Mouse (Mus musculus) neural tube, embryonic 11.5 days (tissue): ENCODE measurements at regions not wholly inside any gene's neighbourhood (a gene's known extent, or its start where the extent isn't known, plus 50 kb on each side); places are given as distances from the start of the nearest gene placed in this dataset.
"Not testable (repeated sequence)": the region's sequence is repeated elsewhere in the genome, so short reads cannot be mapped to it uniquely, and the experiment has no call there.

Experiments
- ATAC-seq: fragments of 200-750 bp; cut with Nextera tagmentation; 2 replicates; pipeline ENCODE4 v1.8.0; 2017; ENCODE audit warnings: moderate number of reproducible peaks, mild to moderate bottlenecking, moderate TSS enrichment, moderate library complexity; ENCODE audit not compliant: insufficient read depth, low FRiP score, low TSS enrichment
- DNase-seq: peaks from one replicate; pipeline ENCODE4 v3.0.0-alpha.2; 2015; ENCODE audit warnings: low spot score
- H3K27ac ChIP-seq: fragments of 300-500 bp; sonication (generic); 2 replicates; pipeline ENCODE4 v1.5.1; 2014; ENCODE audit warnings: low read depth, mild to moderate bottlenecking, low read length
- H3K27me3 ChIP-seq: fragments of 300-500 bp; sonication (generic); 2 replicates; pipeline ENCODE4 v1.6.1; 2014; ENCODE audit warnings: mild to moderate bottlenecking, low read length, mixed read lengths; ENCODE audit not compliant: control insufficient read depth, insufficient read depth
- H3K36me3 ChIP-seq: fragments of 300-500 bp; sonication (generic); 2 replicates; pipeline ENCODE4 v1.6.1; 2014; ENCODE audit warnings: mild to moderate bottlenecking, low read length, moderate library complexity, mixed read lengths; ENCODE audit not compliant: control insufficient read depth, insufficient read depth
- H3K4me1 ChIP-seq: fragments of 300-500 bp; sonication (generic); 2 replicates; pipeline ENCODE4 v1.6.1; 2014; ENCODE audit warnings: low read length, mixed read lengths; ENCODE audit not compliant: control insufficient read depth, insufficient read depth
- H3K4me2 ChIP-seq: fragments of 300-500 bp; sonication (generic); 2 replicates; pipeline ENCODE4 v1.6.1; 2014; ENCODE audit warnings: low read depth, mild to moderate bottlenecking, moderate library complexity
- H3K4me3 ChIP-seq: fragments of 300-500 bp; sonication (generic); 2 replicates; pipeline ENCODE4 v1.5.1; 2014; ENCODE audit warnings: low read depth, low read length
- H3K9ac ChIP-seq: fragments of 300-500 bp; sonication (generic); 2 replicates; pipeline ENCODE4 v1.6.1; 2014; ENCODE audit warnings: mild to moderate bottlenecking, low read length
- H3K9me3 ChIP-seq: fragments of 300-500 bp; sonication (generic); 2 replicates; pipeline ENCODE4 v1.6.1; 2016; ENCODE audit warnings: low read length; ENCODE audit not compliant: control insufficient read depth
- WGBS: fragments of 180-500 bp; shearing (Covaris S2); extraction: QIAGEN DNeasy Blood & Tissue Kit; methylation state at CpG from one replicate; pipeline ENCODE4 v1.1.7; 2014; 5-methylcytosine and 5-hydroxymethylcytosine counted together

- H3K4me2 ChIP-seq, DNase-seq, H3K27ac ChIP-seq, H3K36me3 ChIP-seq, H3K4me3 ChIP-seq, H3K4me1 ChIP-seq, ATAC-seq, H3K9me3 ChIP-seq, H3K27me3 ChIP-seq, H3K9ac ChIP-seq: not testable (repeated sequence)
- WGBS: no CpG with 5 or more reads among the region's 1 CpGs
These were observed 229.4 kb upstream of the Olfr1507 start for GRCm38 (mm10) chr14:52724988-52725387.

- Histone ChIP-seq H3K9me3 (no peaks in the 10 kb centered on the region), H3K9ac (no peak overlapping the region), H3K4me1 (no peaks in the 10 kb centered on the region), H3K27ac (no peak overlapping the region), H3K4me3 (no peak overlapping the region), H3K27me3 (no peaks in the 10 kb centered on the region), H3K36me3 (no peaks in the 10 kb centered on the region), H3K4me2 (no peak overlapping the region)
- whole genome bisulfite sequencing: 88% methylated on average over 9 of the region's 9 CpGs
- no peak for DNase-seq
- no peak for ATAC-seq
These were observed 225.1 kb upstream of the Olfr1507 start for GRCm38 (mm10) chr14:52720640-52721039.

GRCm38 (mm10) chr14:52700851-52701250 is 205.3 kb upstream of the Olfr1507 start:
- WGBS: 72% methylated on average over 1 of the region's 1 CpGs

GRCm38 (mm10) chr14:52683636-52684035 is 188.1 kb upstream of the Olfr1507 start:
- not testable (repeated sequence) for H3K27me3 ChIP-seq, H3K4me1 ChIP-seq, DNase-seq, H3K36me3 ChIP-seq, H3K27ac ChIP-seq, H3K4me3 ChIP-seq, H3K9ac ChIP-seq, H3K9me3 ChIP-seq, H3K4me2 ChIP-seq, ATAC-seq
- WGBS: no CpG with 5 or more reads among the region's 1 CpGs

More at GRCm38 (mm10) chr14:52700851-52701250, 205.3 kb upstream of the Olfr1507 start:
- not testable (repeated sequence) for H3K9ac ChIP-seq, H3K36me3 ChIP-seq, H3K4me3 ChIP-seq, H3K27me3 ChIP-seq, DNase-seq, ATAC-seq, H3K9me3 ChIP-seq, H3K27ac ChIP-seq, H3K4me2 ChIP-seq, H3K4me1 ChIP-seq

- no peaks in the 10 kb centered on the region for H3K4me1 ChIP-seq
- 68% methylated on average over 6 of the region's 6 CpGs for WGBS
- H3K27ac ChIP-seq: no peak overlapping the region
- no peak overlapping the region for H3K9ac ChIP-seq
- no peaks in the 10 kb centered on the region for H3K27me3 ChIP-seq
- DNase-seq (no peak), ATAC-seq (no peak)
- H3K9me3 ChIP-seq: no peaks in the 10 kb centered on the region
- no peak overlapping the region for H3K4me3 ChIP-seq
- H3K4me2 ChIP-seq: no peak overlapping the region
- H3K36me3 ChIP-seq: no peaks in the 10 kb centered on the region
These were observed 158.8 kb upstream of the Olfr1507 start for GRCm38 (mm10) chr14:52654355-52654754.

DNA sequence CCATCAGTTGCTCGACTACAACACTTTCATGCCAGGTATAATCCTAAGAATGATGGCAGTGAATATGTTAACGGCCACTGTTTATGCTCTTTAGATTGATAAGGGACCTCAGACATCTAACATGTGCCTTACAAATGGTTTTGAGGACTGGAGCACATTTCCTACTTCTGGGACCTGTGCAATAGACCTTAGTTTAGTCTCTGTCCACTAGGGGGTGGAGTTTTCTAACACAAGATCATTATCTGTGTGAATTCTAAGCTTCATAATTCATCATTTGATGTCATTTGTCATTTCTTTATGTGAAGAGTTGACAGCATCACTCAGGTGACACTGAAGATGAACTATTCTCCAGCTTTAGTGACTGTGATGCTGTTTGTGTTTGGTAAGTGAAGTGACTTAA is 142.6 kb upstream of the Olfr1507 start:
- Histone ChIP-seq H3K4me1 (no peaks in the 10 kb centered on the region), H3K27me3 (no peaks in the 10 kb centered on the region), H3K27ac (no peak overlapping the region), H3K9me3 (peaks cover 2% of the 10 kb centered on the region; the same call in 1 of the 2 replicates), H3K9ac (no peak overlapping the region), H3K36me3 (no peaks in the 10 kb centered on the region), H3K4me2 (no peak overlapping the region), H3K4me3 (no peak overlapping the region)
- DNase-seq (no peak), ATAC-seq (no peak)
- WGBS: 87% methylated on average over 2 of the region's 2 CpGs

DNA sequence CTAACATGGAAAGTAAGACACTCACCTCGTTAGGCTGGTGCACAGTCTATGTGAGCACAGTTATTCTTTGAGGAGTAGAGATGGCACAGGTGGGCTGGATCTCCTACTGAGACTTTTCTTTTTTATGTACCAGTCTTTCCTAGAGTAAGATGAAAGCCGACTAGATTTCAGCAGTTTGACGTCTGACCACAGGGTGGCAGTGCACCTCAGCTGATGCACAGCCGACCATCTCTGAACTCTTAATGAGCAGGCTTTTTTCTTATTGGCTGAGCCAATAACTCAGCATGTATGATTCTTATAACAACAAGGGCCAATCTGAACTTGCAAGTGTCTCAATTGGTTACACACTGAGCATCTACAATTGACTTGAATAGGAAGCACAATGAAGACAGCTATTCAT is 126.6 kb upstream of the Olfr1507 start:
- Histone ChIP-seq H3K27me3 (no peaks in the 10 kb centered on the region), H3K4me3 (no peak overlapping the region), H3K9me3 (no peaks in the 10 kb centered on the region), H3K36me3 (no peaks in the 10 kb centered on the region), H3K27ac (no peak overlapping the region), H3K9ac (no peak overlapping the region), H3K4me2 (no peak overlapping the region), H3K4me1 (no peaks in the 10 kb centered on the region)
- ATAC-seq (no peak), DNase-seq (no peak)
- 30% methylated on average over 4 of the region's 4 CpGs for WGBS

DNA sequence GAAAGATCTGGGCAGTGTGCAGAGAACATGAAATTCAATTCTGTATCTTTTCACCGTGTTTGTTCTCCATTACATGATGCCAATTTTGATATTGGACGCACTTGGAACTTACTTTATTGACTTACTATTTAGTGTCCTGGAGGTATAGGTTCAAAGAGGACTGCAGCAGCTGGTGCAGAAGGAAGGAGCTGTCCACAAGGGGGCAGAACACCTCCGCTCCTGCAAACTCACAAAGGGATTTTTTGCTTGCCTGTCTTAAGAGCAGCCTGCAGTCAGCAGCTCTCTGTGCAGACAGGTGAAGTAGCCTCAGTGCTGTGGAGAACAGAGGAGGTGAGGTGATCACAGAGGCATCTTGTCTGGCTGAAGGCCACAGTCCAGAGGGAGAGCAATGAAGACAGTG is 84.8 kb upstream of the Olfr1507 start:
- DNase-seq (no peak), ATAC-seq (no peak)
- Histone ChIP-seq H3K9me3 (no peaks in the 10 kb centered on the region), H3K4me3 (no peak overlapping the region), H3K27me3 (no peaks in the 10 kb centered on the region), H3K36me3 (no peaks in the 10 kb centered on the region), H3K4me1 (no peaks in the 10 kb centered on the region), H3K9ac (no peak overlapping the region), H3K27ac (no peak overlapping the region), H3K4me2 (no peak overlapping the region)
- 49% methylated on average over 3 of the region's 3 CpGs for WGBS

DNA sequence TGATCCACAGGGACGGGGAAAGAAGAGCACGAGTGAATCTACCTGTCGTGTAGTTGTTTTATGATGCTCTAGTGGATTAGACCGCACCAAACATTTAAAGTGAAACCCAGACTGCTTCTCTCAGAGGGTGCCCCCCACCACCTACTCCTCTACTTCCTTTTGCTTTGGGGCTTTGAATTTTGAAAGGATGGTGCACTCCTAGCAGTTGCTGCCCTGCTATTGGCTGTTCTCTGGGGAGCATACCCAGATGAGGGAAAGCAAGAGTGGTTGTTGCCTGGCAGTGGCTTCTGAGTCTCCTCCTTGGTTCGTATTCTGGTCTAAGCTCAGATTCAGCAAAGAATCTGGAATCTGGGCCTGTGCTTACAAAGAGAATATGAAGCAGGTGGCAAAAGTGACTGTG is 71.4 kb upstream of the Olfr1507 start:
- Histone ChIP-seq H3K4me3 (no peak overlapping the region), H3K36me3 (no peaks in the 10 kb centered on the region), H3K9ac (no peak overlapping the region), H3K4me2 (no peak overlapping the region), H3K9me3 (no peaks in the 10 kb centered on the region), H3K4me1 (no peaks in the 10 kb centered on the region), H3K27ac (no peak overlapping the region), H3K27me3 (no peaks in the 10 kb centered on the region)
- WGBS: 82% methylated on average over 5 of the region's 5 CpGs
- DNase-seq (no peak), ATAC-seq (no peak)
